Mouse (Mus musculus): ENCODE results near the gene Cracr2b. TPM values are rescaled to one million over a fixed set of nuclear protein-coding genes. Genes with fewer than 3 reads are reported as not detected.

Gene Cracr2b
- polyA plus RNA-seq, 1 experiment, result 15.3 TPM

- H3K36me3 ChIP-seq (ENCODE audit: control insufficient read depth, insufficient read depth, low read length), result no peaks in the 10 kb centered on the region
- no peak for DNase-seq
- no peak for TF ChIP-seq POLR2A (IDR thresholded peaks at IDR 0.05; ENCODE audit: low read depth, low read length)
- TF ChIP-seq CTCF (conservative IDR thresholded peaks at IDR 0.05; ENCODE audit: insufficient read depth, insufficient read length, low read depth, low read length), result no peak
- WGBS, result 43% methylated on average over 4 of the region's 4 CpGs
- H3K4me1 ChIP-seq (ENCODE audit: control insufficient read depth, insufficient read depth, low read length), result peaks cover 32% of the 10 kb centered on the region
- H3K4me3 ChIP-seq (ENCODE audit: insufficient read depth, low read depth, low read length), result no peak overlapping the region
- no peaks in the 10 kb centered on the region for H3K27me3 ChIP-seq (replicated peaks; ENCODE audit: control insufficient read depth, insufficient read depth, low read length)
- H3K27ac ChIP-seq (ENCODE audit: insufficient read depth, low read depth, low read length), result peak overlapping the region; percentile 98
These were observed 16.8 kb downstream of the Cracr2b start for GRCm38 (mm10) chr7:141477578-141478269.

- Histone ChIP-seq H3K4me3 (ENCODE audit: insufficient read depth, low read depth, low read length) (no peak overlapping the region), H3K36me3 (ENCODE audit: control insufficient read depth, insufficient read depth, low read length) (no peaks in the 10 kb centered on the region), H3K4me1 (ENCODE audit: control insufficient read depth, insufficient read depth, low read length) (peaks cover 31% of the 10 kb centered on the region), H3K27me3 (replicated peaks; ENCODE audit: control insufficient read depth, insufficient read depth, low read length) (no peaks in the 10 kb centered on the region), H3K27ac (ENCODE audit: insufficient read depth, low read depth, low read length) (peak overlapping the region; percentile 98)
- 58% methylated on average over 5 of the region's 5 CpGs for WGBS
- TF ChIP-seq CTCF (conservative IDR thresholded peaks at IDR 0.05; ENCODE audit: insufficient read depth, insufficient read length, low read depth, low read length), result no peak
- no peak for TF ChIP-seq POLR2A (IDR thresholded peaks at IDR 0.05; ENCODE audit: low read depth, low read length)
- no peak for DNase-seq
These were observed 17.4 kb downstream of the Cracr2b start for GRCm38 (mm10) chr7:141478270-141478748.

GRCm38 (mm10) chr7:141480842-141481497 lies 20.1 kb downstream of the Cracr2b start:
- peak; percentile 97 for TF ChIP-seq CTCF (conservative IDR thresholded peaks at IDR 0.05; ENCODE audit: insufficient read depth, insufficient read length, low read depth, low read length)
- TF ChIP-seq POLR2A (IDR thresholded peaks at IDR 0.05; ENCODE audit: low read depth, low read length), result no peak
- H3K4me3 ChIP-seq (ENCODE audit: insufficient read depth, low read depth, low read length), result no peak overlapping the region
- no peak overlapping the region for H3K27ac ChIP-seq (ENCODE audit: insufficient read depth, low read depth, low read length)
- 14% methylated on average over 10 of the region's 10 CpGs for WGBS
- peak; percentile 83 for DNase-seq
- H3K27me3 ChIP-seq (replicated peaks; ENCODE audit: control insufficient read depth, insufficient read depth, low read length), result no peaks in the 10 kb centered on the region
- peaks cover 22% of the 10 kb centered on the region for H3K4me1 ChIP-seq (ENCODE audit: control insufficient read depth, insufficient read depth, low read length)
- no peaks in the 10 kb centered on the region for H3K36me3 ChIP-seq (ENCODE audit: control insufficient read depth, insufficient read depth, low read length)

GRCm38 (mm10) chr7:141481498-141482401 lies 20.9 kb downstream of the Cracr2b start:
- H3K27me3 ChIP-seq (replicated peaks; ENCODE audit: control insufficient read depth, insufficient read depth, low read length), result no peaks in the 10 kb centered on the region
- DNase-seq, result peak; percentile 59
- WGBS, result 4% methylated on average over 81 of the region's 81 CpGs
- peaks cover 22% of the 10 kb centered on the region for H3K4me1 ChIP-seq (ENCODE audit: control insufficient read depth, insufficient read depth, low read length)
- TF ChIP-seq POLR2A (IDR thresholded peaks at IDR 0.05; ENCODE audit: low read depth, low read length), result no peak
- TF ChIP-seq CTCF (conservative IDR thresholded peaks at IDR 0.05; ENCODE audit: insufficient read depth, insufficient read length, low read depth, low read length), result peak; percentile 40; the same call in 1 of the 2 replicates
- H3K27ac ChIP-seq (ENCODE audit: insufficient read depth, low read depth, low read length), result no peak overlapping the region
- H3K4me3 ChIP-seq (ENCODE audit: insufficient read depth, low read depth, low read length), result peak overlapping the region; percentile 44; the same call in 1 of the 2 replicates
- no peaks in the 10 kb centered on the region for H3K36me3 ChIP-seq (ENCODE audit: control insufficient read depth, insufficient read depth, low read length)

- no peak for DNase-seq
- Histone ChIP-seq H3K36me3 (ENCODE audit: control insufficient read depth, insufficient read depth, low read length) (no peaks in the 10 kb centered on the region), H3K27ac (ENCODE audit: insufficient read depth, low read depth, low read length) (no peak overlapping the region), H3K4me3 (ENCODE audit: insufficient read depth, low read depth, low read length) (peak overlapping the region; percentile 44; the same call in 1 of the 2 replicates), H3K27me3 (replicated peaks; ENCODE audit: control insufficient read depth, insufficient read depth, low read length) (no peaks in the 10 kb centered on the region), H3K4me1 (ENCODE audit: control insufficient read depth, insufficient read depth, low read length) (peaks cover 14% of the 10 kb centered on the region)
- no peak for TF ChIP-seq CTCF (conservative IDR thresholded peaks at IDR 0.05; ENCODE audit: insufficient read depth, insufficient read length, low read depth, low read length)
- no peak for TF ChIP-seq POLR2A (IDR thresholded peaks at IDR 0.05; ENCODE audit: low read depth, low read length)
- 35% methylated on average over 11 of the region's 11 CpGs for WGBS
These were observed 21.7 kb downstream of the Cracr2b start for GRCm38 (mm10) chr7:141482531-141483024.

- TF ChIP-seq CTCF (conservative IDR thresholded peaks at IDR 0.05; ENCODE audit: insufficient read depth, insufficient read length, low read depth, low read length), result no peak
- TF ChIP-seq POLR2A (IDR thresholded peaks at IDR 0.05; ENCODE audit: low read depth, low read length), result no peak
- WGBS, result 75% methylated on average over 6 of the region's 6 CpGs
- no peak for DNase-seq
- Histone ChIP-seq H3K36me3 (ENCODE audit: control insufficient read depth, insufficient read depth, low read length) (no peaks in the 10 kb centered on the region), H3K4me1 (ENCODE audit: control insufficient read depth, insufficient read depth, low read length) (peaks cover 11% of the 10 kb centered on the region), H3K27ac (ENCODE audit: insufficient read depth, low read depth, low read length) (no peak overlapping the region), H3K4me3 (ENCODE audit: insufficient read depth, low read depth, low read length) (no peak overlapping the region), H3K27me3 (replicated peaks; ENCODE audit: control insufficient read depth, insufficient read depth, low read length) (no peaks in the 10 kb centered on the region)
These were observed 22.3 kb downstream of the Cracr2b start for GRCm38 (mm10) chr7:141483114-141483653.

Measured in kidney, adult 2 months (tissue).